Mouse (Mus musculus): ENCODE data around the gene Gli2. TPM values are rescaled to one million over a fixed set of nuclear protein-coding genes. Genes with fewer than 3 reads are reported as not detected.

Gene Gli2
- polyA plus RNA-seq, 1 experiment from 2014 or later: 17.8 TPM

GRCm38 (mm10) chr1:119001454-119002034 lies 51.9 kb downstream of the Gli2 start:
- Histone ChIP-seq H3K4me1 (ENCODE audit: control insufficient read depth, insufficient read depth, low read length) (peaks cover 22% of the 10 kb centered on the region), H3K4me2 (ENCODE audit: low read depth, severe bottlenecking) (no peak overlapping the region; the same call in 1 of the 2 replicates)

GRCm38 (mm10) chr1:118994482-118995105 lies 58.8 kb downstream of the Gli2 start:
- Histone ChIP-seq H3K4me1 (ENCODE audit: control insufficient read depth, insufficient read depth, low read length) (0 out of 2 replicates have a peak, but pooled peaks cover 3% of the 10 kb centered on the region), H3K9ac (ENCODE audit: low read length) (no peak overlapping the region), H3K36me3 (ENCODE audit: control insufficient read depth, insufficient read depth, low read length) (peaks cover 2% of the 10 kb centered on the region; the same call in 1 of the 2 replicates), H3K9me3 (ENCODE audit: control insufficient read depth, low read length) (no peaks in the 10 kb centered on the region), H3K4me2 (ENCODE audit: low read depth, severe bottlenecking) (no peak overlapping the region), H3K27me3 (ENCODE audit: control insufficient read depth, insufficient read depth, low read length) (no peaks in the 10 kb centered on the region), H3K27ac (replicated peaks; ENCODE audit: low read depth, low read length) (no peak overlapping the region), H3K4me3 (ENCODE audit: low read depth, low read length) (no peak overlapping the region)
- ATAC-seq (ENCODE audit: insufficient number of reproducible peaks, low FRiP score, low TSS enrichment, low read depth): no peak
- no peak for DNase-seq (ENCODE audit: low spot score)
- WGBS: 83% methylated on average over 8 of the region's 8 CpGs

More at GRCm38 (mm10) chr1:119001454-119002034, 51.9 kb downstream of the Gli2 start:
- H3K36me3 ChIP-seq (ENCODE audit: control insufficient read depth, insufficient read depth, low read length): 0 out of 2 replicates have a peak, but pooled peaks cover 4% of the 10 kb centered on the region
- no peak overlapping the region for H3K27ac ChIP-seq (replicated peaks; ENCODE audit: low read depth, low read length)
- no peak overlapping the region for H3K4me3 ChIP-seq (ENCODE audit: low read depth, low read length)
- ATAC-seq (ENCODE audit: insufficient number of reproducible peaks, low FRiP score, low TSS enrichment, low read depth) (peak; percentile 62), DNase-seq (ENCODE audit: low spot score) (peak; percentile 76)
- WGBS: 22% methylated on average over 12 of the region's 12 CpGs
- H3K27me3 ChIP-seq (ENCODE audit: control insufficient read depth, insufficient read depth, low read length): no peaks in the 10 kb centered on the region
- no peaks in the 10 kb centered on the region for H3K9me3 ChIP-seq (ENCODE audit: control insufficient read depth, low read length)
- H3K9ac ChIP-seq (ENCODE audit: low read length): no peak overlapping the region

GRCm38 (mm10) chr1:118993775-118994174 lies 59.6 kb downstream of the Gli2 start:
- DNase-seq (ENCODE audit: low spot score): no peak
- Histone ChIP-seq H3K36me3 (ENCODE audit: control insufficient read depth, insufficient read depth, low read length) (peaks cover 2% of the 10 kb centered on the region; the same call in 1 of the 2 replicates), H3K9me3 (ENCODE audit: control insufficient read depth, low read length) (no peaks in the 10 kb centered on the region), H3K27me3 (ENCODE audit: control insufficient read depth, insufficient read depth, low read length) (no peaks in the 10 kb centered on the region), H3K4me2 (ENCODE audit: low read depth, severe bottlenecking) (no peak overlapping the region), H3K4me1 (ENCODE audit: control insufficient read depth, insufficient read depth, low read length) (0 out of 2 replicates have a peak, but pooled peaks cover 3% of the 10 kb centered on the region), H3K9ac (ENCODE audit: low read length) (no peak overlapping the region), H3K4me3 (ENCODE audit: low read depth, low read length) (no peak overlapping the region), H3K27ac (replicated peaks; ENCODE audit: low read depth, low read length) (no peak overlapping the region)
- no peak for ATAC-seq (ENCODE audit: insufficient number of reproducible peaks, low FRiP score, low TSS enrichment, low read depth)
- WGBS: 83% methylated on average over 5 of the region's 5 CpGs

GRCm38 (mm10) chr1:118988331-118988730 lies 65.1 kb downstream of the Gli2 start:
- DNase-seq (ENCODE audit: low spot score) (no peak), ATAC-seq (ENCODE audit: insufficient number of reproducible peaks, low FRiP score, low TSS enrichment, low read depth) (no peak)
- Histone ChIP-seq H3K27ac (replicated peaks; ENCODE audit: low read depth, low read length) (no peak overlapping the region), H3K27me3 (ENCODE audit: control insufficient read depth, insufficient read depth, low read length) (no peaks in the 10 kb centered on the region), H3K4me2 (ENCODE audit: low read depth, severe bottlenecking) (no peak overlapping the region), H3K9me3 (ENCODE audit: control insufficient read depth, low read length) (no peaks in the 10 kb centered on the region), H3K9ac (ENCODE audit: low read length) (no peak overlapping the region), H3K36me3 (ENCODE audit: control insufficient read depth, insufficient read depth, low read length) (no peaks in the 10 kb centered on the region; the same call in 1 of the 2 replicates), H3K4me3 (ENCODE audit: low read depth, low read length) (no peak overlapping the region), H3K4me1 (ENCODE audit: control insufficient read depth, insufficient read depth, low read length) (peaks cover 11% of the 10 kb centered on the region)
- 69% methylated on average over 6 of the region's 6 CpGs for WGBS

- peaks cover 19% of the 10 kb centered on the region for H3K4me1 ChIP-seq (ENCODE audit: control insufficient read depth, insufficient read depth, low read length)
- no peak overlapping the region for H3K9ac ChIP-seq (ENCODE audit: low read length)
- H3K9me3 ChIP-seq (ENCODE audit: control insufficient read depth, low read length): no peaks in the 10 kb centered on the region
- H3K36me3 ChIP-seq (ENCODE audit: control insufficient read depth, insufficient read depth, low read length): no peaks in the 10 kb centered on the region; the same call in 1 of the 2 replicates
- H3K27me3 ChIP-seq (ENCODE audit: control insufficient read depth, insufficient read depth, low read length): no peaks in the 10 kb centered on the region
- ATAC-seq (ENCODE audit: insufficient number of reproducible peaks, low FRiP score, low TSS enrichment, low read depth): no peak
- DNase-seq (ENCODE audit: low spot score): no peak
- H3K4me2 ChIP-seq (ENCODE audit: low read depth, severe bottlenecking): no peak overlapping the region
- 70% methylated on average over 11 of the region's 11 CpGs for WGBS
- no peak overlapping the region for H3K4me3 ChIP-seq (ENCODE audit: low read depth, low read length)
- H3K27ac ChIP-seq (replicated peaks; ENCODE audit: low read depth, low read length): no peak overlapping the region
Observed at GRCm38 (mm10) chr1:118987538-118987937, 65.9 kb downstream of the Gli2 start.

- Histone ChIP-seq H3K4me1 (ENCODE audit: control insufficient read depth, insufficient read depth, low read length) (peaks cover 37% of the 10 kb centered on the region), H3K9ac (ENCODE audit: low read length) (no peak overlapping the region)
- ATAC-seq (ENCODE audit: insufficient number of reproducible peaks, low FRiP score, low TSS enrichment, low read depth): no peak
Observed at GRCm38 (mm10) chr1:118983389-118983788, 70.0 kb downstream of the Gli2 start.

GRCm38 (mm10) chr1:118982805-118983211 lies 70.6 kb downstream of the Gli2 start:
- Histone ChIP-seq H3K36me3 (ENCODE audit: control insufficient read depth, insufficient read depth, low read length) (no peaks in the 10 kb centered on the region), H3K9ac (ENCODE audit: low read length) (no peak overlapping the region), H3K27ac (replicated peaks; ENCODE audit: low read depth, low read length) (no peak overlapping the region; the same call in 1 of the 2 replicates), H3K9me3 (ENCODE audit: control insufficient read depth, low read length) (no peaks in the 10 kb centered on the region), H3K4me1 (ENCODE audit: control insufficient read depth, insufficient read depth, low read length) (peaks cover 37% of the 10 kb centered on the region), H3K27me3 (ENCODE audit: control insufficient read depth, insufficient read depth, low read length) (no peaks in the 10 kb centered on the region), H3K4me2 (ENCODE audit: low read depth, severe bottlenecking) (peak overlapping the region; percentile 10; the same call in 1 of the 2 replicates), H3K4me3 (ENCODE audit: low read depth, low read length) (no peak overlapping the region)
- no peak for DNase-seq (ENCODE audit: low spot score)
- ATAC-seq (ENCODE audit: insufficient number of reproducible peaks, low FRiP score, low TSS enrichment, low read depth): peak; percentile 27; the same call in 1 of the 2 replicates
- 0% methylated on average over 5 of the region's 5 CpGs for WGBS

More at GRCm38 (mm10) chr1:118983389-118983788, 70.0 kb downstream of the Gli2 start:
- Histone ChIP-seq H3K4me3 (ENCODE audit: low read depth, low read length) (no peak overlapping the region), H3K27ac (replicated peaks; ENCODE audit: low read depth, low read length) (no peak overlapping the region; the same call in 1 of the 2 replicates), H3K9me3 (ENCODE audit: control insufficient read depth, low read length) (no peaks in the 10 kb centered on the region), H3K4me2 (ENCODE audit: low read depth, severe bottlenecking) (peak overlapping the region; percentile 10; the same call in 1 of the 2 replicates), H3K36me3 (ENCODE audit: control insufficient read depth, insufficient read depth, low read length) (no peaks in the 10 kb centered on the region), H3K27me3 (ENCODE audit: control insufficient read depth, insufficient read depth, low read length) (no peaks in the 10 kb centered on the region)
- 10% methylated on average over 2 of the region's 2 CpGs for WGBS
- no peak for DNase-seq (ENCODE audit: low spot score)

- WGBS: 9% methylated on average over 16 of the region's 16 CpGs
- H3K27ac ChIP-seq (replicated peaks; ENCODE audit: low read depth, low read length): peak overlapping the region; percentile 63
Observed at GRCm38 (mm10) chr1:118981943-118982804, 71.2 kb downstream of the Gli2 start.

More at GRCm38 (mm10) chr1:118981943-118982804, 71.2 kb downstream of the Gli2 start:
- Histone ChIP-seq H3K36me3 (ENCODE audit: control insufficient read depth, insufficient read depth, low read length) (no peaks in the 10 kb centered on the region), H3K27me3 (ENCODE audit: control insufficient read depth, insufficient read depth, low read length) (no peaks in the 10 kb centered on the region), H3K4me3 (ENCODE audit: low read depth, low read length) (peak overlapping the region; percentile 10; the same call in 1 of the 2 replicates), H3K4me1 (ENCODE audit: control insufficient read depth, insufficient read depth, low read length) (peaks cover 37% of the 10 kb centered on the region), H3K9ac (ENCODE audit: low read length) (no peak overlapping the region), H3K9me3 (ENCODE audit: control insufficient read depth, low read length) (no peaks in the 10 kb centered on the region), H3K4me2 (ENCODE audit: low read depth, severe bottlenecking) (peak overlapping the region; percentile 26)
- ATAC-seq (ENCODE audit: insufficient number of reproducible peaks, low FRiP score, low TSS enrichment, low read depth): peak; percentile 82
- DNase-seq (ENCODE audit: low spot score): peak; percentile 87

Measured in limb, embryonic 11.5 days (tissue).